Mouse (Mus musculus) left cerebral cortex, adult 9 months (tissue): ENCODE measurements at regions not wholly inside any gene's neighbourhood (a gene's known extent, or its start where the extent isn't known, plus 50 kb on each side); places are given as distances from the start of the nearest gene placed in this dataset.

Experiments used
- DNase-seq, 2 experiments: peaks; one replicate each; pipeline ENCODE4 v3.0.0; 2022; ENCODE audit warnings: low spot score in 2 of 2

DNA sequence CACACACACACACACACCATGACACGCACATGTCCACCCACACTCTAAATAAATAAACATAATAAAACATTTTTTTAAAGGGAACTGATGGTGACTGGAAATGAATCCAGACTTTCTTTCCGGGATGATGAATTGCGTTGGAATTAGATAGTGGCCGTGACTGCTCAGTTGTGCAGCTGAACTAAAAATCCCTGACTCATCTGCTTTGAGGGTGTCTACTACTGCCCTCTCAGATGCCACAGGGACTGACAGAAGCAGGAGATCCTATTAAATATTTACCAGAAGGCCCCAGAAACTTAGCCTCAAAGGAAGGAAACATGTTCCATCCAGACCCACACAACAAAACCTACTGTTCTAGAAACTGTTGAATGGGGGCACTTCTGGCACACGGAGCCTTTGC is 65.7 kb downstream of the Polr2m start:
- no peak for DNase-seq

DNA sequence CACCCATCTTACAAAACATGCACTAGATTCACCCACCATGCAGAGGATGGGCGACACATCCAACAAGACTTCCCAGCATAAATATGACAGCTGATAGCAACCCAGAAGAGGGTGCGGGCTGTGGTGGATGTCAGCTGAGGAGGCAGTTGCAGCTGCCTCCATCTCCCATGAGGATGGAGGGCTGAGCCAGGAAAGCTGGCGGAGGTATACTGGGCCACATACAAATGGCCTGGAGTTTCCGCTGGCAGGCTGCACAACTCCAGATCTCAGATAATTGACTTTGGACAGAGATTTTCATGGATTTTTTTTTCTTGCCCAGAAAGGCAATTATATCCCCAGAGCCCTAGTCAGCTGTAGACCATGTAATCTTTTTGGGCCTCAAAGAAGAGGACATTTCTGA is 67.2 kb downstream of the Polr2m start:
- no peak for DNase-seq

DNA sequence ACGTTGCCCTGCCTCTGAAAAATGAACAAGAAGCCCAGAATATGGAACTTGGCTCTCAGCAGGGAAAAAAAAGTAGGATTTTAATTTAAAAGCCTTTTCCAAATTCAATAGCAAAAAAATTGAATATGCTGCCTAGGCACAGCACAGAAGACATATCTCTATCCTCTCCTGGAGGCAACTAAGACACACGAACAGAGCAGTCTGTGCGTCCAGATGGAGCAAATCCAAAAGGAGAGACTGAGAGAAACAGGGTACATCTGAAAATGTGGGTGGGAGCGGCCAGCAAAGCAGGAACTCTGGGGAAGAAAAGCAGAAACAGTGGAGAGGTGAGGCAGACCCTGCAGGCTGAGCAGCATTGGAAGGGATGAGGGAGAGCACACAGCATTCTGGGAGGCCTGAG is 68.5 kb downstream of the Polr2m start:
- peak in 1 of 2 experiments; percentile 3 for DNase-seq

DNA sequence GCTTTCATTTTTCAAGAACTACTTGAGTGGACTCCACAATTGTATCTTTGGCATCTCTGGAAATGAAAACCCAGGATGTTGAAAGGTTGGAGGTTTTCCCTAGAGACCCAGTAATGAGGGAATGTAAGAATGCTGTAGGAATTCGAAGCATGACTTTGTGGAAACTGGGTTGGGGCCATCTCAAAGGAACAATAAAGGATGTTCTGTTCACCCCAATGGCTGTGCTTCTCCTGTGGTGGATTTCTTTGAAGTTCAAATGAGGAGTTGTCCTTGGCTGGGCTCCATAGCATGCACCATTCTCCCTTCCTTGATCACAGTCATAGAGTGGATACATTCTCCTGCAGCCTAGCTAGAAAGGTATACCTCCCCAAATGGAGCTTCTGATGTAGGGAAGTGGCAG is 74.6 kb downstream of the Polr2m start:
- no peak for DNase-seq

DNA sequence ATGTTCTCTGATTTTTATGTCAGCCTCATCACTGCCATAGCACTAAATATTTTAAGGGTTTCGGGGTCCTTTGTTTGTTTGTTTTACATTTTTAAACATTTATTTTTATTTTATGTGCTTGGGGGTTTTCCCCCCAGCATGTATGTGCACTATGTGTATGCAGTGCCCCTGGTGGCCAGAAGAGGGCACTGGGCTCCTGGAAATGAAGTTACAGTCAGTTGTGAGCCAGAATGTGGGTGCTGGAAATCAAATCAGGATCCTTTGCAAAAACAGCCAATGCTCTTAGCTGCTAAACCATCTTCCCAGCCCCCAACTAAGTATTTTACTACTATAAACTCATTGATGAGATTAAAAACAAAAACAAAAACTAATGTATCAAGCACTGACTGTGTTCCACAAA is 75.8 kb downstream of the Polr2m start:
- no peak for DNase-seq

DNA sequence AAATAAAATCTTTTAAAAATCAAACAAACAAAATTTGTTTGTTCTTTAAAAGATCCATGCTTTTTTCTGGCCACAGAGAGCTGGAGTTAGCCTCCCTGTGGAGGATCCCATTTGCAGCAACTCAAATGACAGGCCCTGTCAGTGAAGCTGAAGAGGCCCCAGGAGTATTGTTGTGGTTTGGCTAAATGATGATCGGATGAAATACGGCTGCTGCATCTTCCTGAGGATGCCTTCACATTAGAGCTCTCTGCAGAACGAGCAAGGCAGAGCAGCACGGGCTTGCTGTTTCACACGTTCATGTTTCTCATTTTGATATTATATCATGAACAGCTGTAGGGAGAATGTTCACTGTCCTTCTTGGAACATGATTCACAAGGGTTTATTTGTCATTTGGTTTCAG is 76.8 kb downstream of the Polr2m start:
- no peak for DNase-seq

DNA sequence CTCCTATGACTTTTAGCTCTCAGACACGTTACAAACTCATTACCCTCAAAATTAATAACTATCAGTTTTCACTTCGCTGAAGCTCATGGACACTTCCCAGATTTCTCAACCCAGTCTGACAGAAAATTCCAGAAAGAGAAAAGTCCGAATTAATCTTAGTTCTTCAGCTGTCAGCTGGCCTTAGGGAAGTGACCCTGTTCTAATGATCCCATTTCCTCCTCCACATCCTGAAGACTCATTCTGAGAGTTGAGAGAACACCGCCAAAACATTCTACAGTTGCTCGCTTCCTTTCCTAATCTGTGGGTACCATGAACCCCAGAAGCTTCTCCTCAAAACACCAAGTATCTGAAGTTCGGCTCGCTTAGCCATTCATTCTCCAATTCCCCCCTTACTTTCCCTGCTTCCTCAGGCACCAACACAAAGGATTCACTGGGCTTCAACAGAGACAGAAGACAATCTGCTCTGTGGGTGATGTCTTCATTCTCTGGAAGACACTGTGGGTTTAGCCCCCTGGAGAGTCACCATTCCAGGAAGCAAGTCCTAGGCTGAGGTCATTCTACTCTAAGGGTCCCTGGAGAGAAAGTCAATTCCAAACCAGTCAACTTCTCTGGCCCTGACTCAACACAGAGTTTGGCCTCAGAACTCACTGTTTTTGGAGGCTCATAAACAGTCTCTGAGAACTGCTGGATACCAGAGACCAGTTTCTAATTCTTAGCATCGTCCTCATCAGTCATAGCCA is 81.2 kb downstream of the Polr2m start:
- DNase-seq = no peak

DNA sequence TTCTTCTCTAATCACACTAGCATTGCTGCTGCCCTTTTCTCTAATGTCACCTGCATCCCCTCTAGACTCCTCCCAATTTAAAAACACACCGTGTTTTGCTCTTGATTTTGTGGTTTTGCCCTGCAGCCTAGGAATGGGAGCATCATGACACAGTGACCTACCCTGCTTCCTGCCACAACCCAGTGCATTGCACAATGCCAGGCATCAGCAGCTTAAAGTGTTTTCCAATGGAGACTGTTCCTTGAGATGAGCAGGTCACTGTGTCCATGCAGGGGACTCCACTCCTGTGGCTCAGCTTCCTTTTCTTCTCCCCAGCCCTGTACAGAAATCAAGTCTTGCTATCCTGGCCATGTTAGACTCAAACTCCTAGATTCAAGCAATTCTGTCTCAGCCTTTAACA is 84.1 kb downstream of the Polr2m start:
- no peak for DNase-seq

DNA sequence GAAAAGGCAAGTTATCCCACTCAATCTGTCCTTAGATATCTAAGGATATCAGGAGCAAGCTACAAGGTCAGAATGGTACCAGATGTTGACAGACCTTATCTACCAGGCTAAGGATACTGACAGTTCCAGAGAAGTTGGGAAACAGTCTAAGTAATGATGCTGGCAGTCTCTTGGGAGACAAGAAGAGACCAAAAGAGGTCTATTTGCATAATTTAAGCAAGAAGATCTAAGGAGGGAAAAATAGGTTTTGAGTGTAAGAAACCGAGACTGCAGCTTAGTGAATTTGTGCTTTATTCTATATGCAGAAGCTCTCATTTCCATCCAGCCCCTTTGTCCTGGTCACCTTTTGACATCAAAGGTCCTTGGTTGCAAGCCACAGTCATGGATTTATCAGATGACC is 86.4 kb downstream of the Polr2m start:
- no peak for DNase-seq

DNA sequence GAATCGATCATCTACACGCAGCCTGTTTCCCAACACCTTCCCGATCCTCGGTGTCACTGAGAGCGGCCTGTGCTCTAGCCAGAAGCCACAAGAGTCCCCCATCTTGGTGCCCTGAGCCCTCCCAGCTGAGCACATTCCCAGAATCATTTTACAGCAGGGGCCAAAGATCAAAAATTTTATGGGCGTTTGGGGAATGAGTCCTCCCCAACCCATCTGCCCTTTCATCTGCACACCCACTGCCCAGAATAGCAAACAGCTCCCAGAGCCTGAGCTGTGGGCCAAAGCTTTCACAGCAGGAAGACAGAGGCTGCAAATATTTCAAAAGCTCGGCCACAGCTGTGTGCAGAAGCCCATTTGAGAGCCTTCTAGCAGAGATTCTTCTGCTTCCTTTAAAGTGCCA is 89.0 kb downstream of the Polr2m start:
- DNase-seq = no peak

DNA sequence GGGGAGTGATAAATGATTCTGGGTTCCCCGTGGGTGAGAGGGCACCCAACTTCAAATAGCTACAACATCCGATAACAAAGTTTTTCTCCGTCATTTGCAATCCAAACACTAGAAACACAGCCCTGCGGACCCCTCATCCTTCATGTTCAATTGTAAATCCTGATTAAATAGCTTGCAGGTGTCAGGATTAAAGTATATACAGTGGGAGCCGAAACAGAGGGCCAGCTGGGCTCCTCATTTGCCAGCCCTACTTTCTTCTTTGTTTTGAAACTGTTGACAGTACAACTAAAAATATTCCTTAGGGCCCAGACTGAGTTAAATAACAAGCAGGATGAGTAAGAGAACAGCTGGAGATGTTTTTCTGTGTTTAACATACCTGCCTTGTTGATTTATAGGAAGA is 95.5 kb downstream of the Polr2m start:
- no peak for DNase-seq

DNA sequence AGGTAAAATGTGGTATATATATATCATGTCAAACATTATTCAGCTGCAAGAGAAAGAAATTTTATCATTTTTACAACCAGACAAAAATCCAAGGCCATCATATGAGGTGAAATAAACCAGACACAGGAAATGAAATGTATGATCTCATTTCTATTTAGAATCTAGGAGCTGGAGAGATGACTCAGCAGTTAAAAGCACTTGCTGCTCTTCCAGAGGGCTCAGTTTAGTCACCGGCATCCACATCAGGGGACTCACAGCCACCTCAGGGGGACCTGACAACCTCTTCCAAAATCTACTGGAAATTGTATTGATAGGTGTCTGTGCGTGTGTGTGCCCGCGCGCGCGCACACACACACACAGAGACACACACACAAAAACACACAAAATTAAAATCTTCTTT is 98.3 kb downstream of the Polr2m start:
- DNase-seq = no peak

DNA sequence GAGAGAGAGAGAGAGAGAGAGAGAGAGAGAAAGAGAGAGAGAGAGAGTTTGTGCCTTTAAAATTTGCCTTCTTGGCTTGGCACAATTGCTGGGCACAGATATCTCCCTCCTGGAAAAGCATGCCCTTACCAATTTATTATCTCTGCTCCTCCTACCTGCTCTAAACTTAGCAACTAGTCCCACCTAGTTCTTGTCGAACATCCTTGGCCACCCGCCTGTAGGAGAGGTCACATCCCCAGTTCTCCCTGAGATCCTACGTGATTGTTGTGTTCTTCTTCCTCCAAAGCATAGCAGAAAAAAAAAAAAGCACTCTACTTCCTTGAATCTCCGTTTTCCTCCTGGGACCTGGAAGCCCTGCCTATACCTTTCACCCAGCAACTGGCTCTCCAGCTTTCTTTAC is 101.8 kb downstream of the Polr2m start:
- no peak for DNase-seq

DNA sequence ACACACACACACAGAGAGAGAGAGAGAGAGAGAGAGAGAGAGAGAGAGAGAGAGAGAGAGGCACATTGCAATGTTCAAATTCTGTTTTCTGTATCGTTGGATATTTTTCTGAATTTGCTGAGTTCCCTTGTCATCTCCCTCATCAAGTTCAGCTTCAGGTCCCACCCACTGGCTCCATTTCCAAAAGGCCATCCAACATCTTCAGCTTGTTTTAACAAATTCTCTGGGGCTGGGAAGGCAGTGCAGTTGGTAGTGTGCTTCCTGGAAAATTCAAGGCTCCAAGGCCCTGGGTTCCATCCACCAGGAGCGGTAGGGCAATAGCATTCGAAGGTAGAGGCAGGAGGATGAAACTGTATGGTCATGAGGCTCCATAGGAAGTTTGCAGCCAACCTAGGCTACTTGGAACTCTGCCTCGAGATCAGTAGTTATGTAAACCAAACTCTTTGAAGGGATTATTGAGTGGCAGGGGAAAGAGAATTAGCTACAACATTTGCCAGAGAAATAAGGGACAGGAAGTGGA is 105.9 kb downstream of the Polr2m start:
- DNase-seq = no peak

DNA sequence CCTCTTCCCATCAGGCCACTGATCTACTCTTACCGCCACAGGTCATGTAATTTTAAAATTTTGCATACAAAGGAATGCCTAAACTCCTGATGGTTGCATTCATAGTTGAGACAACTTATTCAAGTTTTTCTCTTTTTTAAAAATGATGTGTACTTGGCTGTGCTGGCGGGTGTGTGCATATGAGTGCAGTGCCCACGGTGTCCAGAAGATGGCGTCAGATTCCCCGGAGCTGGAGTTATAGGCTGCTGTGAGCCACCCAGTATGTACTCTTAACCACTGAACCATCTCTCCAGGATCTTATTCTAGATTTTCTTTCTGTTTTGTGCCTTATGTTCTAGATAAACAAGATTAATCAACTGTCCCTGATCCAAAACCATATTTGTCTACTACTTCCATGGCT is 116.0 kb downstream of the Polr2m start:
- no peak for DNase-seq

DNA sequence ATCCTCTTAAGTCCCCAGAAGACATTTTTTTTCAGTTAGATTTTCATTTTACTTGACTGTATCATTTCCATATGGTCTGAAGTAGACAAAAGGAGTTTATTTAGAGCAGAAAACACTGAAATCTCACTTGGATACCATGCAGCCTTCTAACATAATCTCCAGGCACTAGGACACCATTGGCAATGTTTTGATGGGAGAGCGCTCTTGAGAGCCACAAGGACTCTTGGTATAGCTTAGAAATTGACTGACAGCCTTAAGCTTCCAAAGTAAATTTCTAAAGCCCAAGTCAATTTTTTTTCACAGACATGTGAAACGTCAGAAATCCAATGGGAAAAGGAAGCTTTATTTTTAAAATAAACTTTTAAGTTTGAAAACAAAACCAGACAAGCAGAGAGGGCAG is 116.5 kb downstream of the Polr2m start:
- DNase-seq = no peak

DNA sequence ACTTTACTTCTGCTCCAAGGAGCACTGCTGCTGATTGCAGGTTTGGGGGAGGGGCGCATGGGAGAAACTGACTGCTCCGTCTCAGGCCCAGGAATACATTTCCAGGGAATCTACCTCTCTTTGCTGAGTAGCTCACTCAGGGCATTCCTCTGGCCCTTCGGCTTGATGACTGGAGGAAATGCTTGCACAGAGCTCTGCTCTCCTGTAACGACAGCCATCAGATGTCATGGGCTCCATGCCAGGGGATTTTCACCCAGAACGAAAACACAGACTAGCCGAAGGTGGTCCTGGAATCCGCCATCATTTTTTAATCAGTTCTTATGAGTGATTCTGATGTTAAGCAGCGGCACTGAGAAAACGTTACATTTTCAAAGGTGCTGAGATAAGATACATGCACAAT is 119.2 kb downstream of the Polr2m start:
- no peak for DNase-seq

DNA sequence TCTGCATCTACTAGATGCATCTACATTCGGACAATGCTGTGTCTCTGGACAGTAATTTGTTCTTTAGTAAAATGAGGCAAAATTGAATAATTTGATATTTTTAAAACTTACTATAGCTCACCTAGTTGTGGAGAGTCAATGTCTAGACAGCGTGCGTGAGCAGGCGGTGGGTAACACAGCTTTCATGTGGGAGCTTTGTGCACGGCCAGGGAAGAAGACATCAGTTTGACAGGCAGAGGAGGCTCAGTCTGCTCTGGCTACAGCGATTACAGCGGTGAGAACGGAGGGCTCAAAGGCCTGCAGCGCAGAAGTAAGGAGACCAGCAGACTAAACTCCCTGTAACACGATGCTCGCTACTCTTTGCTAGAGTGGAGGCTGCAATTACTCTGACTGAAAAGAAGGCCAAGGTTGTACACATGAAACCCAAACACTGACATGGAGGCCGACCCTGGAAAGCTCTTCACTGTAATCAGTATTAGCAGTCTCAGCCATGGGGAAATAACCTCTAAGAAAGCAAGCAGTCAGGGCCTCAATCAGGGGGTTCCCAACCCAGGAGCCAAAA is 120.5 kb downstream of the Polr2m start:
- DNase-seq = no peak

DNA sequence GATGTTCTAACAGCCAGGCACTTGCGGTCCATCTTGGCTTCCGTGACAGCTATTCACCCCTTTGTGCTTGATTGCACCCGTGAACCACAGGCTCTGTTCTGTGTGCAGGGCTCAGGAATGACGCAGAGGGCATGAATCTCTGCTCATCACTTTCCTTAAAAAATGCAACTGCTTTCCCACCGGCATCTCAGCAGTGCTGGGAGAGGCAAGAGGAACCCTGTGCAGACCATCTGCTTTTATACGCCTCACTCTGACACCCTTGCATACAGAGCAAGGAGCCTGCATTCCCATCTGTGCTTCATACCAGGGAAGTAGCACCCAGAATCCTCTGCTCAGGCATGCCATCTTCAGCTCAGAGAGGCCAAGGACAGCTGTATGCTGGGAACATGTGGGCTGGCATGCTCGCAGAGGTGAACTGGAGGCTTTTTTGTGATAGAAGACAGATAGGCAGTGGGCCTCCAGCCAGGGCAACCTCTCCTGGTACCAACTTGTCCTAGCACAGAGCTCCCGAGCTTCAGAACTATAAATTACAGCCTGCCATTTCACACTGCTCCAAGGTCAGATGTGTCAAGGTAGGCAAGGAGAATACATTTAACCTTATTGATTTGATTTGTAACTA is 121.6 kb downstream of the Polr2m start:
- peak in 1 of 2 experiments; percentile 20 for DNase-seq

DNA sequence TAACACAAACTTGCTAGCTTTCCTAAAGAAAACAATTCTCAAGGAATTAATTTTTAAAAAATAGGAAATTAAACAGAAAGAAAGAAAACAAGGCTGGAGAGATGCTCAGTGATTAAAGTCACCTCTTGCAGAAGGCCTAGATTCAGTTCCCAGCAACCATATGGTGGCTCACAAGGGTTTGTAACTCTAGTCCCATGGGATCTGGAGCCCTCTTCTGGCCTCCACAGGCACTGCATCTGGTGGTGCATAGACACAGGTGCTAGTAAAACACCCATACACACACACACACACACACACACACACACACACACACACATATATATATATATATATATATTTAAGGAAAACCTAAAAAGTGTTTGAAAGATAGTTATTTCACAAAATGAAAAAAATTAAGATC is 123.3 kb downstream of the Polr2m start:
- no peak for DNase-seq

DNA sequence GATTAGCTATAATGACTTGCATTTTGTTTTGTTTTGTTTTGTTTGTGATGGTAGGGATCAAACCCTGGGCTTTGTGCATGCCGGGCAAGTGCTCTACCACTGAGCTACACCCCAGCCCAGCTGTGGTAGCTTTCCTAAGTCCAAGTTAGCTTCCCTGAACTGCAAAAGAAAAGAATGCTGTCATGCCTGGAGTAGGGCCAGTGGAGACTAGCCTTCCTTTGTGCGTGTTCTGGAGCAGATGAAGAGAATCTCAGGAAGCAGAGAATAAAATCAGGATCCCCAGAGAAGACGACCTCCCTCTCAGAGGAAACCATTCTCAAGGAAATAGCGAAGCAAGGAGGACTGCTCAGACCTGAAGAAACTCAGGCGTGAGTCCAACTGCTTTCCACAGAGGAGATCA is 123.8 kb downstream of the Polr2m start:
- DNase-seq = no peak

DNA sequence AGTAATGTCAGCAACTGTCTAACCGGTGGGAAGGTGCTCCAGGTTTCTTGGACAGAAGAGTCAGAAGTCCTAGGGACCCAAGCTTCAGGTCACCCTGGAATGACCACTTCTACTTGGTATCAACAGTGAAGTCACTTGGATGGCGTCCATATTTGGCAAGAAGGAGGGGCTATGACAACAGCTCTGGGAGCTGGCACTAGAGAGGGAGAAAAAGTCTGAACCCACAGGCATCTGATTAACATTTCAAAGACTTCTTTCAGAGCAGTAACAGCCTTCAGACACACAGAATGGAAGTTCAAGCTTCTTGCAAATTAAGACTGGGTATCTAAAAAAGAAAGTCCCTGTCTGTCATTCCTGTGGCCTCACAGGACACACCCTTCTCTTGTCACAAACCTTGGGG is 124.4 kb downstream of the Polr2m start:
- no peak for DNase-seq

DNA sequence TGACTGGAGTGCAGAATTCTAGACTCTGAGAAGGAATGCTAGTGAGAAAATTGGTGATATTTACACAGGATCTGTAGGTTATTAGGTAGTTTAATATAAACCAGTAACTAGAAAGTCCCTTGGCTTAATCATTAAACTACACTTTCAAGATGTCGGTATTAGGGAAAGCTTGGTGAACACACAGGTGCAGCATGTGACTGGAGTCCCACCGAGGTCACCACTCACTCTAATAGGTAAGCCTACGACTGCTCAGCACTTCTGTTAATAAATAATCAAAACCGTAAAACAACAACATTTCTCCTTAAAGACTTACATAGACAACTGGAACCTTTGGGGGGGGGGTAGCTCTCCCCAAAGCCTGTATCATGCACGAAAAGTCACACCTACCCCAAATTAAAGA is 125.1 kb downstream of the Polr2m start:
- no peak for DNase-seq
